Mouse (Mus musculus): ENCODE data around the gene Ppm1l.

- no peak for TF ChIP-seq CTCF (IDR thresholded peaks at IDR 0.05; ENCODE audit: borderline replicate concordance, insufficient read depth, low read length)
- no peak for TF ChIP-seq POLR2A (IDR thresholded peaks at IDR 0.05; ENCODE audit: low read depth, low read length)
Measured at GRCm38 (mm10) chr3:69374983-69375382, 58.3 kb downstream of the Ppm1l start.
